Mouse (Mus musculus) CH12F3 (cell line): Measurements from ENCODE around the gene Ckap4.
"Not testable (repeated sequence)": the region's sequence is repeated elsewhere in the genome, so short reads cannot be mapped to it uniquely, and the experiment has no call there.

Source experiments
- in situ Hi-C: fragments of 300-500 bp; cut with MboI; formaldehyde crosslinking; loops from 2 replicates; pipeline ENCODE4 v1.14.3; 2020; ENCODE audit warnings: low sequenced_read_pairs

Gene Ckap4

DNA sequence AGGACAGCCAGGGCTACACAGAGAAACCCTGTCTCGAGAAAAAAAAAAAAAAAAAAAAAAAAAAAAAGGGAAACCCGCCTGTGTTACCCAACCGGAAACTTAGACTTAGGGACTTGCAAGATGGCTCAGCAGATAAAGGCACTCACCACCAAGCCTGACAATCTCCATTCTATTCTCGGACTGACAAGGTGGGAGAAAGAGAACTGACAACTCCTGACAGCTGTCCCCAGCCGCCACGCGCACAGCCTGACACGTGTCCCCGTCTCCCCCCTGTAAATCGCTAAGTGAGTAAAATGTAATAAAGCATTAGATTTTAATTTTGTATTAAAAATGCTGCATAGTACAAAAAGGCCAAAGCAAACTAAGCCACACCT lies 16.0 kb upstream of the Ckap4 start:
- in situ Hi-C loops: no loop called here

DNA sequence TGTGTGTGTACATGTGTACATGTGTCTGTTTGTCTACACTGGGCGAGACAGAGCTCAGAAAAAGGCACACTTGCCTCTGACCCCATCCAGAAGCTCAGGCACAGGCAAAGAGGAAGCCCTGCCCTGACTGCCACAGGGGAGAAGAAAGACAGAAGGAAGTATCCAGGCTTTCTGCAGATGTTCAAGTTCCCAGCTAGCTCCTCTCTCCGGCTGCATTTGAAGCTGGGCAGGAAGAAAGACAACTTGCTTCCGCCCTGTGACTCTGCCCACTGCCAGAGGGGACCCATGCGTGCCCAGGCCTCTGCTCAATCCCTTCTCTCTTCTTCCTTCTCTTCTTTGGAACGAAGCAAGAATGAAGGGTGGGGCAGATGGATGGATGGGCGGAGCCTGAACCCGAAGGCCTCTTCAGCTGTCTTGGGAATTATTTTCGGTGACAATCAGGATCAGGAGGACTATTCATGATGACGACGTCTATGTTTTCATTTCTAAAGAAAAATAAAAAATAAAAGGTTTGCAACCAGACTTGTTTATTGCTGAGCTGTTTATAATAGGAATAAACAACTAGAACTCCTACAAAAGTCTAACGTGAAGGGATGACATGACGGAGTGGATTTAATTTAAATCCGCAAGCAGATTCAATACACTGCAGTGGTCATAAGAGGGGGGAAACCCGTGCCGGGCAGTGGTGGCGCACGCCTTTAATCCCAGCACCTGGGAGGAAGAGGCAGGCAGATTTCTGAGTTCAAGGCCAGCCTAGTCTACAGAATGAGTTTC lies 15.5 kb upstream of the Ckap4 start:
- in situ Hi-C loops: no loop called here

DNA sequence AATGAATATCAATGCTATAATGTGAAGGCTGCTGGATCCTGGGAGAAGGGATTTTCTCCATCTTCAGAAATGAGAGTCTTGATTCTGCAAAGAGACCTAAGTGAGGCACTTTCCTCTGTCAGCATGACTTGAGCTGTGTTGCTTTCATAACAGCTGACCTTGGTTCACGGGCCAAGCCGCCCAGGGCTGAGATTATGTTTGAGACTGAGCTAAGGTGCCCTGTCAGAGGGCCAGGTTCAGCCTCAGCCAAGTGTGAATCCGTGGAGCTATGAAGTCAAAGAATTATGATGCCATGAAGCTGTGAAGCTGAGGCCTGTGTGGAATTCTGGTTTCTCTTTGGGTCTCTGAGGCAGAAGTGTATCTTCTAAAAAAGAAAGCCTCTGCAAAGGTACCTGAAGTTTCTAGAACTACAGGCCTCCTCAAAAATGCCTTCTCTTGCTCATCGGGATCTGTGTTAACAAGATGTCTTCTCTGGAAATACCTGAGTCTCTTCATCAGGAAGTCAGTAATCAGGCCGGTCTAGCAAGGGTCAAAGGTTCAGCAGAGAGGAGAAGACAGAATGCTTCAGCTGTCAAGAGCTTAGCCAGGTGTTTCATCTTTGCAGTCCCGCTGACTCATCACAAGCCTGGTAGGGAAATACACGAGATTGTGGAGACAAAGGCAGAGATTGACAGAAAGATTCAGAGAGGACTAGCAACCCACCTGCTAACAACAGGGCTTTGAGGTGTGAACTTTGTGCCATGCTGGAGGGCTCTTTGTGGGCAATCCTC lies 11.2 kb upstream of the Ckap4 start:
- in situ Hi-C loops: no loop called here

DNA sequence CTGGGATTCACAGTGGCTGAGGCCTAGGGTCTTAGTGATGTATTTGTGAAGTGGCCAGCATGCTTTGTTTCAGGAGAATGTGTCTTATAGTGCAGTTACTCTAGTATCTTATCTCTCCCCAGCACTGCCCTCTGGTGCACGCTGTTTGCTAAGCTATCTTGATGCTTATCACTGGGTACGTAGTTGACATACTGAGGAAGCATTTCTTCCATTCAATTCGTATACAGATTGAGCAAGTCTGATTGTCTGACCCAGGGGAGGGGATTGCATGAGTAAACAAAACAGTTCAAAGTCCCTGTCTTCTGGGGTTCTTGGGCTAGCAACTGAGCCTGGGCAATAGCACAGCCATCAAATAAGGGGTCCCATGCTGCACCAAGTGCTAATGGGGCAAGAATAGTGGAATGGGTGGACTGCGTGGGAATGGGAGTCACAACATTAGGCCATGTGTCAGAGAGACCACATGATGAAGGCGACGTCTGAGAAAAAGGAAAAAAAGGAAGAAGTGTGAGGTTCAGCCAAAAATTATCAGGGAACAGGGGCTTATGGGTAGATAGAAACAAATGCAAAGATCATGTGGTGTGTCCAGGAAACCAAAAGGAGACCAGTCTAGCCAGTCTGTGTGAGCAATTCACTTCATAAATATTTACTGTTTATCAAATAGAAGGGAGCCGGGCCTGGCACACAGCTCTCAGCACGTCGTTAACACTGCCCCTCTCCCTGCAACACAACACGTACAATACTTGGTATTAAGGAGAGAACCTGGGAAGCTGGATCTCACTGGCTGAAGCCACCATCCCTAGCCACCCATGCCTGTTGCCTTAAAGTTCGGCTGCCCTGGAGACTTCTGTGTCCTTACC lies 9.2 kb upstream of the Ckap4 start:
- in situ Hi-C loops: no loop called here

DNA sequence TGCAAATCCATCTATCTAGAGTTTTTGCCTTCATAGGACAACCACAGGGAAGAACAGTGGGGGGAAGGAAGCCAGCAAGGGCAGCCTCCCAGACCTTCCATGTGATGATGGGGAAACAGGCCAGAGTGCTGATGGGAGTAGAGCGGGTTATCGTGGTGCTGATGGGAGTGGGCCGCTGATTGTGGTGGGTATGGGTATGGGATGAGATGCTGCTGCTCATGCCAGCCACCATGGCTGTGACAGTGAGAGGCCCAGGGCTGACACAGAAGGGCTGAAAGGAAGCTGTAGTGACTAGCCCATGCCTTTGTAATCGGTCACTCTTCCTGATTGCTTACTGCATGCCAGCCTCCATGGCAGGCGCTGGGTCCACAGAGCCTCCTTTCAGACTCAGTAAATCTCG lies 5.8 kb upstream of the Ckap4 start:
- in situ Hi-C loops: no loop called here

DNA sequence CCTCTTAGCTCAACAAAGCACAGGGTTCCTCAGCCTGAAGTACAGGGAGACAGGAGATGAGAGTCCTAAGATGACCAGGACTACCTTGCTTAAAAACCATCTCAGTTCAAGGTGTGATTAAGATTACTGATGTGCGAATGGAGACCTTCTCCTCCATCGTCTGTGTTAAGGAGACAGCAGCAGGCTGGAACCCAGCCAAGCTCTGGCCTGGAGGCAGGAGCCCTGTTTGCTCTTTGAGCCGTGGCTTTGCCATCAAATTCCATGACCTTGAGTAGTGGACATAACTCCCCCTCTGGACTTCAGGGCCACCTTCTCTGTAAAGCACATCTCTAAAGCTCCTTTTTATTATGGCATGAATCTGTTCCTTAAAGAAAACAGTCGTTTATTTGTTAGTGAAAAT lies 2.0 kb upstream of the Ckap4 start:
- in situ Hi-C loops: no loop called here

DNA sequence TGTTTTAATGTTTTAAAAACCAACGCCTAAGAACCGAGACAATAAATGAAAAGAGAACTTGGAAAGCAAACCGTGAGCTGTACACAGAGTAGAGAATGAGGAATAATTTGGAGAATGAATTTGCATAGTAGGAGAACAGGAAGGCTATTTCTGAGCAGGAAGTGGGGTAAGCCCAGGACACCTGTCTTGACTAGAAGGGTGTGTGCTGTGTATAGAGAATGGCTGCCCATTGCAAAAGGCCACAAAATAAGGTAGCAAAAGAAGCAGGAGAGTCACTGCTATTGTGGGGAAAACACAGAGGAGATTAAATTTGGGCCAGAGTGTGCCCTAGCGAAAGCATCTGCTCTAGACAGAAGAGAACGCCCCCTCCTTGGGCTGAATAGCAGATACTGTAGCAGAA lies 1.6 kb upstream of the Ckap4 start:
- in situ Hi-C loops: no loop called here

DNA sequence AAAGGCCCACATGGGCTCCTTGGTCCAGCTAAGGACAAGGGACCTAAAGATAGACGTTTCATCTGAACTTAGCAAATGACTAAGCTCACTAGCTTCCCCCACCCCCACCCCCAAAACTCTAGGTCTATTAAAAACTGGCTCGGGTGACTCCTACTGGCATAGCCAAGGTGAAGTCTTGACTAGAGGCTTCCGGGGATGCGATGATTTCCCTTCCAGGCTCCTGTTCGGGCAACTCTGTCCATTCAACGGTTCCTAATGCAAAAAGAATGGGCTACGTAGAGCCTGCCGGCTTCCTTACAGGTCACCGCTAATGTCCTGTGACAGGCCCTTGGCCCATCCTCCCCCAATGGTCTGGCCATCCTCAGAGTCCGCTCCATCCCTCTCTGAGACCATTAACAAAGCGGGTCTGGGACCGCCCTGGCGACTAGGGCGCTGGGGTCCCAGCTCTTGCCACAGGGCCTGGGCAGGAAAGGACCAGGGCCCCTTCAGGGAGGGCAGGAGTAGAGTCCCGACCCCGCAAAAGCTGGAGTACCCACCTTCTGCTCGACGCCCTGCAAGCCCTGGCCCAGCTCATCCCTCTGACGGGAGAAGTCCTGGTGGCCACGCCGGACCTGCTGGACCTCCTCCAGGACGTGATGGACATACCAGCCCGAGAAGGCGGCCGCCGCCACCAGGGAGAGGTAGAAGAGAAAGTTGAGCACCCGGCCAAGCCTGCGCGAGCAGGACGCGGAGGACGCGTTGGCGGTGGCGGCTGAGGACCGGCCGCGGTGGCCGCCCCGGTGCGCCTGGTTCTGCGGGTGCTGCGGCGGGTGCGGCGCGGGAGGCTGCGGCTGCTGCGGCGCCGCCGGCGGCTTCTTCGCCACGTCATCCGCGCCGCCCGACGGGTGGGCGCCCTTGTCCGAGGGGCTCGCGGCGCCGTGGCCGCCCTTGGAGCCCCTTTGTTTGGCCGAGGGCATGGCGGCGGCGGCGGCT lies 665 bp downstream of the Ckap4 start:
- in situ Hi-C loops: no loop called here

DNA sequence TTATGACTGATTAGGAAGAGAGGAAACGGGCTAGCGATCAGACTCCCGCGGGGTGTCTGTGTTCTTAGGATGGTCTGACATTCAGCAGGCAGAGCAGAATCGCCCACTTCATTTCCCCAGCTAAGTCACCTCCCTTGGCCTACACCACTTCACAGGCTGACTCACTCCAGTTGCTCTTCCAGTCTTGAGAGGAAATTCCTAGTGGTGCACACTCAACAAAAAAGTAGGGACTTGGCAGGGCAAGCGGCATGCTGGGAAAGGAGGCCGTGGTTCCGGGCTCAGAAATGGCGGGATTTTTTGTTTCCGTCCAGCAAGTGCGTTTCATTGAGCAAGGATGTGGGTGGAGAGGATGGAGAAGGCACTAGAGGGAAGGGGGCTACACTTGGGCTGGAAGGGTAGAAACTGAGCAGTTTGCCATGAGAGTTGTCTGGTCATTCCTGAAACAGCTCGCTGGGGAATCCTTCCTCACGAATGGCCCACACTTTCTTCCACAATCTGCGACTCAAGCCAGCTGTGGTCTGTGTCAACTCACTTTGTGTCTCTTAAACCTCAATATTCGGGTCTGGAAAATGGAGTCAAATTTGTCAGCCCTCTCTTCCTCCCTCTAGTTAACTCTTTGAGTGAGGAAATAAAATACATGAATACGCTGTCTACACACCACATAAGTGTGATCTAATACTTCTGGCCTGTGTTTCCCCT lies 1.5 kb downstream of the Ckap4 start:
- in situ Hi-C loops: no loop called here

DNA sequence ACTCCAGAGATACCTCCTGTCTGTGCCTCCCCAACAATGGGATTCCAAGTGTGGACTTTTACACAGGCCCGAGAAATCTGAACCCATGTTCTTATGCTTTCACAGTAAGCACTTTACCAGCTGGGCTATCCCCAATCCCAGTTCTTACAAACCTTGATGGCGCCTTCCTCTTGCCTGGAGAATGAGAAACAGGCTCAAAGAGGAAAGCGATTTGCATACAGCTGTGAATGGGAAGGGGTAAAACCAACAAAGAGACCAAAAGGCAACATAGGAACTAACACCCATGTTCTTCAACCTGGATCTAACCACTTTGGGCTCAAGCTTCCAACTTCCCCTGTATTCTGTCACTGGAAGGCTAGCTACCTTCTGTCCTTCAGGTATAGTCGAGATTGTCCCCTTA lies 2.3 kb downstream of the Ckap4 start:
- in situ Hi-C loops: no loop called here

DNA sequence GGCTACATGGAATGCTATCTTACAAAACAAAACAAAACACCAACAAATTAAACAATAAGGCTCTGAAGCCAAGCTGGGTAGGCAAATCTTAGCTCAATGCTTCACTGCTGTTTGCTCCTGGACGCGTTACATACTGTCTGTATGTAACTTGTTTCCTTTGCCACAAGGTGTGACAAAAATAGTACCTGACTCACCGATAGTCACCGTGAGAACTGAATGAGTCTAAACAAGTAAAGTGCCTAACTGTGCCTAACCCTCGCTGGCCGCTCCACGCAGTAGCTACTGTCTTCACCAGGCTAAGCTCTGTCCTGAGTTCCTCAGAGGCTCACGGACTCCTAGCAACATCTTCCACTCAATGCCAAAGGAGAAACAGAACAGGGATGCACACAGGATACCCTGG lies 3.5 kb downstream of the Ckap4 start:
- in situ Hi-C loops: no loop called here

DNA sequence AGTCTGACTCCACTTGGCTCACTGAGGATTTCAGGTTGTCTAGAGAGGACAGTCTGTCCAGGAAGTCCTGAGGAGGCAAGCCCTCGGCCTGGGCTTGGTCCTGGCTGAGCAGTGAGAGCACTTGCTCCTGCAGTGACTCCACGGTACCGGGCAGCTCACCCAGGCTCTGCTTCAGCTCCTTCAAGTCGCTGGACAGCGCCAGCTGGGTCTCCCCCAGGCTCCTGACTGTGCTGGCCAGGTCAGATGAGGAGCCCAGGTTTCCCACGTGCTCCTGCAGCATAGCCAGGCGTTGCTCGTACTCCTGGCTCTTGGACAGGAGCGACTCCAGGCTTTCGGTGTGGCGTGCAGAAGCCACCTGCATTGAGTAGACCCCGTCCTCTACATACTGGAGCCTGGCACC lies 6.2 kb downstream of the Ckap4 start:
- in situ Hi-C loops: no loop called here

DNA sequence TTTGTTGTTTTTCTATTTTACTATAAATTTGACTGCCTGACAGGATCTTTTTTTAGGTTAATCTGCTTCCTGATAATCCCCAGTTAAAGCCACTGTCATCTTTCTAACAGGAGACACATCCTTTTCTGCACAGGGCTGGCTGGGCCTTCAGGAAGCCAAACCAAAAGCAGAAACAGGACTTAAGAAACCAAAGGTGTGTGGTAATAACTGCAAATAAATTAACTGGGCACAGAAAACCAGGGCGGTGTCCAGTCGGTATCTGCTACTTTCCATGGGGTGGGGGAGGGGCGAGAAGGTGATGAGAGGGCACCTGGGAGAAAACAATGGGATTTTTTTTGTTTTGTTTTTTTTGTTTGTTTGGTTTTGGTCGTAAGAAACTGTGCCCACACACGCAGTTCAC lies 6.8 kb downstream of the Ckap4 start:
- in situ Hi-C loops: no loop called here

DNA sequence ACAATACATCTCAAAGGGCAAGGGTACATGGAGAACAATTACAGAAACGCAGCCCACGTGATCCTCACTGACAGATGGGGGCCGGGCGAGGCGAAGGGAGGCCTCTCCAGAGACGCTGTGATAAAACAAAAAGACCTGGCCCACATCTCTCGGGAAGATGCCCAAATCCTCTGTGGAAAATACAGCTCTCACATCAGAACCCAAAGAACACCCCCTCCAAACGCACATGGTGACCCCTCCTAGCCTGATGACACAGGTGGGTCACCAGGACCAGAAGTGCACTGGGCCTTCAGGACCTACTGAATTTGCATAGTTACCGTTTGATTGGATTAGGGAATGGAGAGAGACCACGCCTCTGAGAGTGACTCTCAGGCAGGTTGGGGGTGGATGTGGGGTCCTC lies 7.4 kb downstream of the Ckap4 start:
- in situ Hi-C loops: no loop called here

DNA sequence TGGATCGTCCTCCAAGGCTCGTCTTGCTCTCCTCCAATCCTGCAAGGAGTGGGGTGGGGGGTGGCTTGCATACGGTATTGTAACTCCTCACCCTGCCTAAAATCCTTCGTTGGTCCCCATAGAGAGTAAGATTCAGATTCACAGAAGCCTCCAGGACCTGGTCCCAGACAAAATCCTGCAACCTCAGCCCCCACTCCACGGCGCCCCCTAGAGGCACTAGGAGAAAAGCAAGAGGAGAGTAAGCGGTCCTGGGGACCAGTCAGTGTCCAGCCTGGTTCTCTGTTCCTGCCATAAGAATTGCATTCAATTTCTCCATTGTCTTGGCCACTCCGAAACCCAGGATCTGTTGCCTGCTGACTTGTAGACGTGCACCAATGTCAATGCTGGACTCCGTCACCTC lies 10.2 kb downstream of the Ckap4 start:
- in situ Hi-C loops: no loop called here

DNA sequence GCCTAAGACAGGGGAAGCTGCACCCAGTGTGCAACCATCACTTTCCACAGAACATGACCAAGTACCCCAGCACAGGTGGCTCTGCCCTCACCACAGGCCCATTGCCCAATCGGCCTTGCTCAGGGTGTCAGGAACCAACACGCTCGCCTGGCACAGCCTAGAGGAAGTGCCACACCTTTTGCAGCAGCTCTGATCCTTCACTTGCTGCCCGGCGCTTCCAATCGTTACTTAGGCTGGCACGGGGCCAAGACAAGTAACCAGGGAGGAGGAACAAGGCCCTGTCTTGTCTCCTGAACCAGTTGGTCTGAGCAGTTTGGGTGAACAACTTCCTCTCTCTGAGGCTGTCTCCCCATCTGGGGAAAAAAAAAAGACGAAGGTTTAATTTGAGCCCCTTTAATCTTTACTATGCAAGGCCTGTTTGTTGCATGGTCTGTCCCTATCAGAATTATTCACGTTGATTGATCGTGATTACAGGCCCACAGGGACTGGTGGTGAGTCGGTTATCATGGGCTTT lies 17.4 kb downstream of the Ckap4 start:
- in situ Hi-C loops: no loop called here

DNA sequence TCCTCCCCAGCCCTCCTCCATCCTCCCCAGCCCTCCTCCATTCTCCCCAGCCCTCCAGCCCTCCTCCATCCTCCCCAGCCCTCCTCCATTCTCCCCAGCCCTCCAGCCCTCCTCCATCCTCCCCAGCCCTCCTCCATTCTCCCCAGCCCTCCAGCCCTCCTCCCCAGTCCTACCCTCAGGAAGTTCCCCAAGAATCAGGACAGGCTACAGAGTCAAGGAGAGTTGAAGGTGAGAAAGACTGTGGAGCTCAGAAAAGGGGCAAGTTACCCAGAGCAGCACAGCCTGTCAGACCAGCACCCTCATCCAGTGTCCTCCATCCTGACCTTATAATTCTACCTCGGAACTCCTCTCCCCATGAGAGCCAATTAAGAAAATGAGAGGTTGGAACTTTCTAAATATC lies 17.9 kb downstream of the Ckap4 start:
- in situ Hi-C loops: not testable (repeated sequence)

DNA sequence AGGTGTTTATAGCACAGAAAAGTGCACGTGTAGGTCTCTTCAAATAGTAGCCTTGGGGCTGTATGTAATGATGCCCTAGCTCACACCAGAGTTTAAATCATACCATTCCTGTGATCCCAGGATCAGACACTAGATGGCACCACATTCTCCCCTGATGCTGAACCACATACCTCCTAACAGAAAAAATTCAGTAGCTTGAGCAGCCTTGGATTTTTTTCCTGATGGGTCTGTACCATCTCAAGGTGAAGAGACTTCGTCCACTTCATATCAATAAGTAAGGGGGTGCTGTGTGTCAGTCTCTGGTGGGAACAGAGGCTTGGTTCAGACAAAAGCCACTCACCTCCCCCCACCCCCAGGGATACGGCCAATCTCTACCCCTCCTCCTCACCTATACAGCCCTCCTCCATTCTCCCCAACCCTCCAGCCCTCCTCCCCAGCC lies 18.3 kb downstream of the Ckap4 start:
- in situ Hi-C loops: no loop called here

DNA sequence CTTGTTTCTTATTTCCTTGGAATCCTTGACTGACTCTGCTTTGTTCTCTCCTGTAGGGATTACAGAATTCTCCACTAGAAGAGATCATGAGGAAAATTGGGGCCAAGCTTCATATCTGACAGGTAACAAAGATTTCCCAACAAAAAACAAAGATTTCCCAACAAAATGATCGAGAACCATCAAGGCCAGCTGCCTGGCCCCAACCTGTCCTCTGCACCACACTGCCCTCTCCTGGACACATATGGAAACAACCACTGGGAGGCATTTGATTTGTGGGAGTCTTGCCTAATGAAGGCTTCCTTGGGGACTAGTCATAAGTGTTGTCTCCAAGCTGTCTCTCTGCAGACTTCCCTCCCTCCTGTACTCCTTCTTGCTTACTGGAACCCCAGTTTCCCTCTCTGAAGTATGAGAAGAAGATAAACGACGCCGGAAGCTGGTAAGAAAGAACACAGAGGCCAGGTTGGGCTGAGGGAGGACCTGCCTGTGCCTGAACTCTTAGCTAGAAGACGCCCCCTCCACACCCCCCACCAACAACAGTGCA lies 19.8 kb downstream of the Ckap4 start:
- in situ Hi-C loops: no loop called here
